Mouse (Mus musculus) small intestine, adult 2 months (tissue): ENCODE measurements around the gene Tnni2.

Experiments used
- CTCF ChIP-seq: fragments of 200-500 bp; IDR thresholded peaks from 2 replicates; pipeline ENCODE4 v1.5.1; 2012; ENCODE audit warnings: low read depth, mild to moderate bottlenecking, control low read depth, inconsistent platforms, low read length, moderate library complexity, mixed read lengths; ENCODE audit not compliant: insufficient replicate concordance, insufficient read length; ENCODE audit errors: extremely low read depth
- POLR2A ChIP-seq: fragments of 200-500 bp; IDR thresholded peaks from 2 replicates; pipeline ENCODE4 v1.6.1; 2012; ENCODE audit warnings: low read depth, mild to moderate bottlenecking, control low read depth, inconsistent platforms, low read length, moderate library complexity

GRCm38 (mm10) chr7:142393191-142393590, 48.4 kb upstream of the Tnni2 start:
- TF ChIP-seq CTCF (no peak), POLR2A (no peak)
